41 mouse cellular contexts compared by ENCODE assay signal in genomic region chr14:73670091-73670490, GRCm38 (mm10). TPM values are rescaled to one million over a fixed set of nuclear protein-coding genes. Genes with fewer than 3 reads are reported as not detected.
DNase-seq lines count a peak whose midpoint lies in the region.
"Had no signal": no experiment of that assay in that cellular context is flagged by ENCODE, and none has a peak within 500 bp of the region (broad histone marks: within the 10 kb centered on the region; RNA-seq: fewer than 3 reads in every experiment).

No protein-coding gene starts in this region.

- peak; percentile 18 for DNase-seq in left cerebral cortex, adult 11 months (ENCODE audit: low spot score)
- no peak for DNase-seq in left cerebral cortex, postnatal 4 days
- DNase-seq in brain, adult 2 months (ENCODE audit: low read depth, low spot score), result peak; percentile 72
- DNase-seq in frontal cortex, adult 2 months (ENCODE audit: extremely low spot score in 1 of 2, low spot score in 1 of 2), result peak; percentile 46 to 52
- peak; percentile 25 to 80 for DNase-seq in left cerebral cortex, postnatal 25 days (ENCODE audit: low spot score in 2 of 2)
- no peak for DNase-seq in cerebellum, postnatal 10 days
- DNase-seq: adrenal gland, postnatal 25 days; B cell, adult 2 months; cerebellum, adult 18-20 months; cerebellum, postnatal 14 days; gastrocnemius, postnatal 25 days; heart, adult 11 months; heart, postnatal 36 days; kidney, adult 8-10 months; kidney, postnatal 4 days; liver, postnatal 0 days; lung, postnatal 4 days; thymus, postnatal 4 days had no signal

- intact Hi-C loops in left cerebral cortex, postnatal 4 days (cut with DNase I), result no loop called here
- intact Hi-C loops in left cerebral cortex, postnatal 25 days (cut with DNase I), result no loop called here

RNA-seq across cellular contexts. Expression of gene Gm21750, which starts 9.1 kb away (rescaled TPM):
- not detected for total RNA-seq in left cerebral cortex, postnatal 4 days (2021)
- polyA plus RNA-seq in frontal cortex, adult 2 months (2012; rRNA removed), result not detected in 2 replicates
- total RNA-seq in left cerebral cortex, postnatal 25 days (2021), result under 1 TPM; 0.23 TPM
- total RNA-seq: adrenal gland, adult 18-20 months; adrenal gland, postnatal 25 days; gastrocnemius, adult 18-20 months; gastrocnemius, postnatal 25 days; heart, postnatal 36 days; midbrain, postnatal 0 days had no signal
- polyA plus RNA-seq: brain, embryonic 14.5 days; cortical plate, adult 2 months; embryonic facial prominence, embryonic 14.5 days; erythroblast, embryonic 14.5 days; forebrain, embryonic 11.5 days; forebrain, embryonic 16.5 days; heart, embryonic 10.5 days; heart, embryonic 15.5 days; hindbrain, embryonic 12.5 days; intestine, embryonic 16.5 days; kidney, postnatal 0 days; limb, embryonic 14.5 days; liver, embryonic 12.5 days; liver, postnatal 0 days; lung, embryonic 16.5 days; midbrain, embryonic 12.5 days; midbrain, postnatal 0 days; myocyte; neural tube, embryonic 12.5 days; spleen, adult 2 months; testis, adult 2 months; thymus, postnatal 0 days had no signal

Comparison
In these comparisons a context has a peak if more than half of its experiments do, and no peak if none do; other contexts are left out.
1. DNase-seq: peak in left cerebral cortex, adult 11 months (single experiment), brain, adult 2 months (single experiment), frontal cortex, adult 2 months (2 of 2) and left cerebral cortex, postnatal 25 days (2 of 2); none in left cerebral cortex, postnatal 4 days (single experiment) and cerebellum, postnatal 10 days (0 of 2).